Mouse (Mus musculus) hindbrain, embryonic 11.5 days (tissue): ENCODE results near the gene Adam1a. TPM values are rescaled to one million over a fixed set of nuclear protein-coding genes. Genes with fewer than 3 reads are reported as not detected.
A peak's percentile ranks its signal among the peaks of the same experiment; 100 is the strongest.

ENCODE experiments used
- ATAC-seq: fragments of 200-750 bp; cut with Nextera tagmentation; 2 replicates; pipeline ENCODE4 v1.8.0; 2017; ENCODE audit warnings: mild to moderate bottlenecking, moderate TSS enrichment, moderate library complexity; ENCODE audit not compliant: low FRiP score
- DNase-seq: peaks from one replicate; pipeline ENCODE4 v3.0.0-alpha.2; 2015; ENCODE audit warnings: low spot score
- H3K27ac ChIP-seq: fragments of 300-500 bp; sonication (generic); 2 replicates; pipeline ENCODE4 v1.5.1; 2014; ENCODE audit warnings: mild to moderate bottlenecking, low read depth, low read length
- H3K27me3 ChIP-seq: fragments of 300-500 bp; sonication (generic); 2 replicates; pipeline ENCODE4 v1.6.1; 2014; ENCODE audit warnings: mild to moderate bottlenecking, low read length, moderate library complexity, mixed read lengths; ENCODE audit not compliant: control insufficient read depth, insufficient read depth
- H3K36me3 ChIP-seq: fragments of 300-500 bp; sonication (generic); 2 replicates; pipeline ENCODE4 v1.6.1; 2014; ENCODE audit warnings: mild to moderate bottlenecking, low read length, moderate library complexity, mixed read lengths; ENCODE audit not compliant: control insufficient read depth, insufficient read depth
- H3K4me1 ChIP-seq: fragments of 300-500 bp; sonication (generic); replicated peaks from 2 replicates; pipeline ENCODE4 v1.6.1; 2014; ENCODE audit warnings: low read length, mixed read lengths; ENCODE audit not compliant: control insufficient read depth, insufficient read depth
- H3K4me2 ChIP-seq: fragments of 300-500 bp; sonication (generic); replicated peaks from 2 replicates; pipeline ENCODE4 v1.6.1; 2014; ENCODE audit warnings: mild to moderate bottlenecking, low read depth, low read length
- H3K4me3 ChIP-seq: fragments of 300-500 bp; sonication (generic); 2 replicates; pipeline ENCODE4 v1.5.1; 2014; ENCODE audit warnings: low read depth, low read length
- H3K9ac ChIP-seq: fragments of 300-500 bp; sonication (generic); 2 replicates; pipeline ENCODE4 v1.6.1; 2014; ENCODE audit warnings: low read depth, low read length
- H3K9me3 ChIP-seq: fragments of 300-500 bp; sonication (generic); 2 replicates; pipeline ENCODE4 v1.6.1; 2016; ENCODE audit warnings: low read length; ENCODE audit not compliant: control insufficient read depth
- WGBS: fragments of 180-500 bp; shearing (Covaris S2); extraction: QIAGEN DNeasy Blood & Tissue Kit; methylation state at CpG from one replicate; pipeline ENCODE4 v1.1.7; 2014; 5-methylcytosine and 5-hydroxymethylcytosine counted together
- polyA plus RNA-seq: library from polyadenylated mRNA; unstranded; fragments of >200 nt; fragmentation: Nextera tagmentation; extraction: Ambion mirVana; gene quantifications from 2 replicates; pipeline ENCODE4 v1.2.1, GENCODE M21; 2014

Adam1a gene
- polyA plus RNA-seq, 1 experiment from 2014 or later = 3.8 TPM

DNA sequence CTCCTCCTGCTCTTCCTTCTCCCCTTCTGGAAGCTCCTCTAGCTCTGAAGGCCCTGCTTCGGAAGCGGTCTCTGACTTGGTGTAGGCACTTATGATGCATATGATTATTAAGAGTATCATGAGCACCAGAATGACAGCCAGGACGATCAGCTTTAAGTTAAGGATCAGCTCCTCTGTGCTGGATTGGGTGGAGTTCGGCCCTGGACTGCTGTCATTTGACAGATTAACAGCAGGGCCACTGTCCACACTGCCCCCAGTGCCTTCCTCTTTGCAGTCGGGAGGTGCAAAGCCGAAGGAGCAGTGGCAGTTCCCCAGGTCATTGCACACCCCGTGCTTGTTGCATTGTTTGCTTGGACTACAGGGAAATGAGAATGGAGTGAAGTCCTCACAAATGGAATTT, 44.6 kb downstream of the Adam1a start:
- Histone ChIP-seq H3K4me1 (no peaks in the 10 kb centered on the region), H3K4me3 (no peak overlapping the region), H3K27ac (no peak overlapping the region), H3K9ac (no peak overlapping the region), H3K36me3 (no peaks in the 10 kb centered on the region), H3K4me2 (no peak overlapping the region), H3K9me3 (no peaks in the 10 kb centered on the region), H3K27me3 (no peaks in the 10 kb centered on the region)
- 80% methylated on average over 7 of the region's 7 CpGs for WGBS
- no peak for ATAC-seq
- DNase-seq = no peak

DNA sequence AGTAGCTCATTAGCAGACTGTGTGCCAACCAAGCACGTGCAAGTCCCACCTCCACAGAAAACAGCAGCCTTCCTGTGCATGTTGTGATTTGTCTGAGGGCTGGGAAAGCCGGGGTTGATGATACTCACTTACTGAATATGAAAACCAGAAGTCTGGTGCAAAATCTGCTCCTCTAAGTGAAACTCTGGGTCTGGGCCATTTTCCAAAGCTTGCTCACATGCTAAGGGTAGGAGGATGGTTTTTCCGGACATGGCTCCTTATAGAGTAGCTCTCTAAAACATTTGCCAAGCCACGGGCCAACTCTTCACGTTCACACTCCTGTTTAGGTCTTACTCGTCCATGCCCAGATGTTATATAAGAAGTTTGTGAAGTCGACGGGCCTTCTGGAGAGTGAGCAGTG, 52.0 kb downstream of the Adam1a start:
- H3K4me3 ChIP-seq = no peak overlapping the region
- ATAC-seq (no peak), DNase-seq (no peak)
- no peaks in the 10 kb centered on the region for H3K36me3 ChIP-seq
- no peaks in the 10 kb centered on the region for H3K4me1 ChIP-seq
- H3K27me3 ChIP-seq = no peaks in the 10 kb centered on the region
- 80% methylated on average over 8 of the region's 8 CpGs for WGBS
- H3K9ac ChIP-seq = no peak overlapping the region
- H3K4me2 ChIP-seq = no peak overlapping the region
- no peaks in the 10 kb centered on the region for H3K9me3 ChIP-seq
- no peak overlapping the region for H3K27ac ChIP-seq

DNA sequence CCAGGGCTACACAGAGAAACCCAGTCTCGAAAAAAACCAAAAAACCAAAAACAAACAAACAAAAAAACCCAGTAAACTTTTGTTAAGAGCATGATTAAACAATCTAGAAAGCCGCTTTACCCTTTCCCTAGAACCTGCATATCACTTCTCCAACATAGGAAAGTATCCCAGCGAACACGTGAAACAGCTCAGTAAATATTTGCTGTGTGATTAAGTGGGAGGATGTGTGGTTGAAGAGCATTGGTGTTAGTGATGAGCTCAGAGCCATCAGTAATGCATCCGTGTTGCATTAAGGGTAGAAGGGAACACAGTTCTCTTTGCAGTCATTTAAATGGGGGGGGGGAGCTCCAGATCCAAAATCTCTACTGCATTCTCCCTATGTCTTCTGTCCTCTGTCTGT, 60.5 kb downstream of the Adam1a start:
- no peaks in the 10 kb centered on the region for H3K9me3 ChIP-seq
- ATAC-seq (no peak), DNase-seq (no peak)
- no peaks in the 10 kb centered on the region for H3K27me3 ChIP-seq
- no peaks in the 10 kb centered on the region for H3K36me3 ChIP-seq
- no peak overlapping the region for H3K27ac ChIP-seq
- no peak overlapping the region for H3K4me2 ChIP-seq
- H3K4me1 ChIP-seq = no peaks in the 10 kb centered on the region
- no peak overlapping the region for H3K9ac ChIP-seq
- H3K4me3 ChIP-seq = no peak overlapping the region
- 81% methylated on average over 5 of the region's 5 CpGs for WGBS

DNA sequence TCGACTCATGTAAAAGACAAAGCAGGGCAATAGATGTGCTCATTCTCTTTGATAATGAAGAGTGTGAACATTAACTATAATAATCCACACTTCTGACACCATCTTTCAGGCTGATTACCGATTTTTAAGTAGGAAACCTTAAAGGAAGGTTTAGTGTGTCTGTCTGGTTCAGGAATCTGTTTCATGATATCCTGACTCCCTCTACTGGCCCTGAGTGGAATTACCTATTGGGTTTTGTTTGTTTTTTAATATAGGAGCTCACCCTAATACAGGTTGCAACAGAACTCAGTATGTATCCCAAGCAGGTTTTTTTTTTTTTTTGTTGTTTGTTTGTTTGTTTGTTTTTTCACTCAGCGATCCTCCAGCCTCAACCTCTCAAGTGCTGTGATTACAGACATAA, 67.6 kb downstream of the Adam1a start:
- no peak overlapping the region for H3K9ac ChIP-seq
- 44% methylated on average over 3 of the region's 3 CpGs for WGBS
- no peaks in the 10 kb centered on the region for H3K36me3 ChIP-seq
- H3K27me3 ChIP-seq = no peaks in the 10 kb centered on the region
- no peak for ATAC-seq
- H3K27ac ChIP-seq = no peak overlapping the region
- DNase-seq = peak; percentile 75
- no peaks in the 10 kb centered on the region for H3K9me3 ChIP-seq
- H3K4me1 ChIP-seq = no peaks in the 10 kb centered on the region
- no peak overlapping the region for H3K4me2 ChIP-seq
- no peak overlapping the region for H3K4me3 ChIP-seq

DNA sequence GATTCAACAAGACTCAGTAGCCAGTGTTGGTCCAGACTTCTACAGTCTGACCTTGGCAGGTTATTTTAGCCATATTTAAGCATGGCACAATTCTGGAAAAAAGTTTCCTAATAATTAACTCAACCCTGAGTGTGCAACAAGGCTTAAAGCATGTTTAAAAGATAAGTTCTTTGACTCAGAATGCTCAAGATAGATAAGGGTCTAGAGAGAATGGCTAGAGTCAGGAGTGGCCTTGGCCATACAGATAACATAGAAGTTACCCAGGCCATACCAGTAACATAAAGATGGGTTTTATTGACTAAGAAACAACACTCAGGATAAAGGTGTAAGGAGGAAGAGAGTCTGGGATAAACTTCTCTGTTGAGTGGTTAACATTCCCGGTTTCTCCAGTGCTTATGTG, 69.2 kb downstream of the Adam1a start:
- 88% methylated on average over 1 of the region's 1 CpGs for WGBS

DNA sequence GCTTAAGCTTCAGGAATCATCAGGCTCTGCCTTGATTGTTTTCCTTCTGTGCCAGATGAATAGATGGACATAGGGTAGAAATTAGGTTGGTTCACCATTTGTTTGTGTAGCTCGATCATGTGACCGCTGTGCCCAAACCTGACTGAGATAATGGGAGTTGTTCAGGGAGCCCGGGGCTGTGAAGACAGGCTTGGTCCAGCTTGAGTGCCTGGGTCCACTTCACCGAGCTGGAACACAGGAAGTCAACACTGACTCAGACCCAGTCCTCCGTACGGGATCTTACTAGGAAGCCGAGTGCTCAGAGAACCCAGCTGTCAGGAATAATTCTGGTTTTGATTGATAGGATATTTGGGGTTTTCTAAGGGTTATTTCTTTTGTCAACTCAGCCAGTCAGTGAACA, 70.7 kb downstream of the Adam1a start:
- DNase-seq (no peak), ATAC-seq (no peak)
- Histone ChIP-seq H3K36me3 (no peaks in the 10 kb centered on the region), H3K4me1 (no peaks in the 10 kb centered on the region), H3K27ac (no peak overlapping the region), H3K9me3 (no peaks in the 10 kb centered on the region), H3K4me3 (no peak overlapping the region), H3K27me3 (no peaks in the 10 kb centered on the region), H3K4me2 (no peak overlapping the region), H3K9ac (no peak overlapping the region)
- 80% methylated on average over 7 of the region's 7 CpGs for whole genome bisulfite sequencing

More for the DNA sequence above, 69.2 kb downstream of the Adam1a start:
- DNase-seq (no peak), ATAC-seq (no peak)
- H3K9ac ChIP-seq = no peak overlapping the region
- H3K4me2 ChIP-seq = no peak overlapping the region
- no peaks in the 10 kb centered on the region for H3K4me1 ChIP-seq
- no peaks in the 10 kb centered on the region for H3K27me3 ChIP-seq
- H3K36me3 ChIP-seq = no peaks in the 10 kb centered on the region
- H3K9me3 ChIP-seq = no peaks in the 10 kb centered on the region
- H3K4me3 ChIP-seq = no peak overlapping the region
- no peak overlapping the region for H3K27ac ChIP-seq

DNA sequence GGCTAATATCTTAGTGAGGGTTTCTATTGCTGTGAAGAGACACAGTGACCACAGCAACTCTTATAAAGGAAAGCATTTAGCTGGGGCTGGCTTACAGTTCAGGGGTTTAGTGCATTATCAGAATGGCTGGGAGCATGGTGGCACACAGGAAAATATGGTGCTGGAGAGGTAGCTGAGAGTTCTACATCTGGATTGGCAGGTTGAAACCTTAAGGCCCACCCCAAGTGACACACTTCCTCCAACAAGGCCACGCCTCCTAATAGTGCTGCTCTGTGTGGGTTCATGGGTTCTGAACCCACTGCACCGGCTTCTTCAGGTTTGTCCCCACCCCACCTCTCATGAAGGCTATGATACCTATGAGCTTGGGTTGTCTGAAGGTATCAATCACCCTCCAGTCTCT, 72.9 kb downstream of the Adam1a start:
- no peaks in the 10 kb centered on the region for H3K36me3 ChIP-seq
- DNase-seq = no peak
- H3K4me1 ChIP-seq = no peaks in the 10 kb centered on the region
- H3K27me3 ChIP-seq = no peaks in the 10 kb centered on the region
- ATAC-seq = no peak
- H3K4me2 ChIP-seq = no peak overlapping the region
- no peak overlapping the region for H3K9ac ChIP-seq
- no peak overlapping the region for H3K4me3 ChIP-seq
- 88% methylated on average over 2 of the region's 2 CpGs for WGBS
- H3K27ac ChIP-seq = no peak overlapping the region
- no peaks in the 10 kb centered on the region for H3K9me3 ChIP-seq

DNA sequence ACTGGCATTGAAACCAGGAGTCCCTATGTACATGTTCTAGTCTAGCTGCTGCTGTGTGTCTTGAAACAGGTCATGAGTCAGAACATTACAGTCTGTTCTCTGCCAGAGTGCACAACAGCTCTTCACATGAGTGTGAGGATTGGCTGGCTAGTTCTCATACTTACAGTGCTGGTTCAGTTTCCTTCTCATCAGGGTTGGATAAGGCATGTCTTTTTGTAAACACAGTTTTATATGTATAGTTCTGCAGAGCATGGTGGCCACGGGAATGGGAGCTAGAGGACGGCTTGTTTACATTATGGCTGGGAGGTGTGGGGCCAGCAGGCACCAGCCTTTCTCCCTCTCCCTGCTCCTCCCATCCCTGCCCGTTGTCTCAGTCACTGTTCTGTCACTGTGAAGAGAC, 75.7 kb downstream of the Adam1a start:
- ATAC-seq (no peak), DNase-seq (no peak)
- 49% methylated on average over 3 of the region's 3 CpGs for WGBS
- Histone ChIP-seq H3K4me2 (no peak overlapping the region), H3K27me3 (no peaks in the 10 kb centered on the region), H3K4me1 (no peaks in the 10 kb centered on the region), H3K9ac (no peak overlapping the region), H3K36me3 (no peaks in the 10 kb centered on the region), H3K4me3 (no peak overlapping the region), H3K27ac (no peak overlapping the region), H3K9me3 (no peaks in the 10 kb centered on the region)
